Comparison of ENCODE assay signal across 8 mouse cellular contexts in genomic region chr5:143567860-143568259, GRCm38 (mm10). TPM values are rescaled to one million over a fixed set of nuclear protein-coding genes. Genes with fewer than 3 reads are reported as not detected.
DNase-seq lines count a peak whose midpoint lies in the region; ATAC-seq and TF ChIP-seq lines count a peak whose summit lies in the region.

No protein-coding gene starts in this region.

- no peak overlapping the region for H3K9ac ChIP-seq in forebrain, postnatal 0 days
- H3K9ac ChIP-seq in forebrain, embryonic 12.5 days: no peak overlapping the region
- H3K9ac ChIP-seq in heart, embryonic 13.5 days: no peak overlapping the region

- H3K4me1 ChIP-seq in forebrain, postnatal 0 days (ENCODE audit: insufficient read depth): no peaks in the 10 kb centered on the region
- no peaks in the 10 kb centered on the region for H3K4me1 ChIP-seq in forebrain, embryonic 12.5 days
- H3K4me1 ChIP-seq in heart, embryonic 13.5 days: peaks cover 19% of the 10 kb centered on the region

- no peak overlapping the region for H3K27ac ChIP-seq in forebrain, postnatal 0 days (ENCODE audit: low read depth, low read length)
- no peak overlapping the region for H3K27ac ChIP-seq in forebrain, embryonic 12.5 days
- peak overlapping the region; percentile 25; the same call in 1 of the 2 replicates for H3K27ac ChIP-seq in heart, embryonic 13.5 days (replicated peaks)

- 20% methylated on average over 6 of the region's 6 CpGs for WGBS in forebrain, postnatal 0 days
- WGBS in forebrain, embryonic 12.5 days: 26% methylated on average over 6 of the region's 6 CpGs
- 8% methylated on average over 6 of the region's 6 CpGs for WGBS in heart, embryonic 13.5 days

- no peak overlapping the region for H3K4me3 ChIP-seq in forebrain, postnatal 0 days (ENCODE audit: low read depth, low read length)
- no peak overlapping the region for H3K4me3 ChIP-seq in forebrain, embryonic 12.5 days (replicated peaks)
- no peak overlapping the region for H3K4me3 ChIP-seq in heart, embryonic 13.5 days

- TF ChIP-seq CTCF in forebrain, postnatal 0 days (IDR thresholded peaks at IDR 0.05; ENCODE audit: low read depth): peak; percentile 95

- no peak overlapping the region for H3K4me2 ChIP-seq in forebrain, postnatal 0 days (ENCODE audit: low read depth)
- H3K4me2 ChIP-seq in forebrain, embryonic 12.5 days: no peak overlapping the region
- peak overlapping the region; percentile 13; the same call in 1 of the 2 replicates for H3K4me2 ChIP-seq in heart, embryonic 13.5 days

- H3K36me3 ChIP-seq in forebrain, postnatal 0 days (ENCODE audit: insufficient read depth): peaks cover 11% of the 10 kb centered on the region; the same call in 1 of the 2 replicates
- H3K36me3 ChIP-seq in forebrain, embryonic 12.5 days (replicated peaks): peaks cover 13% of the 10 kb centered on the region
- peaks cover 20% of the 10 kb centered on the region for H3K36me3 ChIP-seq in heart, embryonic 13.5 days

- DNase-seq in forebrain, postnatal 0 days: peak; percentile 85
- DNase-seq in adrenal gland, adult (ENCODE audit: inconsistent age in 2 of 2, low spot score in 1 of 2): peak; percentile 83 to 95
- peak; percentile 90 for DNase-seq in embryo, embryonic 10.5 days (ENCODE audit: low spot score)
- peak; percentile 74 to 96 for DNase-seq in layer of hippocampus, postnatal 25 days (ENCODE audit: extremely low spot score in 1 of 2, low spot score in 1 of 2)
- DNase-seq in lung, postnatal 4 days: peak; percentile 76 to 88
- DNase-seq in spleen, postnatal 10 days (ENCODE audit: low spot score in 2 of 2): peak; percentile 90 to 93

- ATAC-seq in forebrain, postnatal 0 days: no peak
- no peak for ATAC-seq in forebrain, embryonic 12.5 days (ENCODE audit: low FRiP score)
- ATAC-seq in heart, embryonic 13.5 days (ENCODE audit: extremely low read depth, insufficient number of reproducible peaks, low FRiP score, low TSS enrichment): peak; percentile 22; the same call in 1 of the 2 replicates

- H3K9me3 ChIP-seq in forebrain, postnatal 0 days (ENCODE audit: low read length): no peaks in the 10 kb centered on the region
- no peaks in the 10 kb centered on the region for H3K9me3 ChIP-seq in forebrain, embryonic 12.5 days
- H3K9me3 ChIP-seq in heart, embryonic 13.5 days: no peaks in the 10 kb centered on the region

- H3K27me3 ChIP-seq in forebrain, postnatal 0 days (ENCODE audit: insufficient read depth, low read length): no peaks in the 10 kb centered on the region
- H3K27me3 ChIP-seq in forebrain, embryonic 12.5 days: no peaks in the 10 kb centered on the region
- H3K27me3 ChIP-seq in heart, embryonic 13.5 days (replicated peaks): no peaks in the 10 kb centered on the region

RNA-seq across cellular contexts. Expression of gene Rac1, which starts 40.0 kb away (rescaled TPM):
- total RNA-seq in forebrain, postnatal 0 days (2014; rRNA removed): 175 and 197 TPM in 2 replicates
- polyA plus RNA-seq in forebrain, postnatal 0 days (2015; fragmentation: Nextera tagmentation; extraction: Ambion mirVana): 481 and 501 TPM in 2 replicates
- polyA plus RNA-seq in forebrain, embryonic 12.5 days (2016; fragmentation: Nextera tagmentation; extraction: Ambion mirVana): 377 and 395 TPM in 2 replicates
- polyA plus RNA-seq in heart, embryonic 13.5 days (2015; fragmentation: Nextera tagmentation; extraction: Ambion mirVana): 352 and 355 TPM in 2 replicates
- total RNA-seq in layer of hippocampus, postnatal 25 days (2021): 100 to 1,000 TPM; 409 to 455 TPM

RNA-seq across cellular contexts. Expression of gene Cyth3, which starts 54.4 kb away (rescaled TPM):
- total RNA-seq in forebrain, postnatal 0 days (2014; rRNA removed): 63.4 and 72.4 TPM in 2 replicates
- 42.5 and 44.3 TPM in 2 replicates for polyA plus RNA-seq in forebrain, postnatal 0 days (2015; fragmentation: Nextera tagmentation; extraction: Ambion mirVana)
- polyA plus RNA-seq in forebrain, embryonic 12.5 days (2016; fragmentation: Nextera tagmentation; extraction: Ambion mirVana): 25.7 and 27.8 TPM in 2 replicates
- polyA plus RNA-seq in heart, embryonic 13.5 days (2015; fragmentation: Nextera tagmentation; extraction: Ambion mirVana): 36.8 and 41.4 TPM in 2 replicates
- 10 to 100 TPM; 40.8 to 49.8 TPM for total RNA-seq in layer of hippocampus, postnatal 25 days (2021)
